Mouse (Mus musculus) inflammation-experienced regulatory T-cells (primary cell): ENCODE measurements around the gene Slc15a4. TPM values are rescaled to one million over a fixed set of nuclear protein-coding genes. Genes with fewer than 3 reads are reported as not detected.

Source experiments
- polyA plus RNA-seq, 2 experiments: library from polyadenylated mRNA; unstranded; fragments of 100-300 nt; shearing (Covaris generic); gene quantifications; one replicate each; pipeline ENCODE4 v1.2.1; 2017

Slc15a4 gene
- polyA plus RNA-seq = 10 to 100 TPM; 23.6 to 35.4 TPM

DNA sequence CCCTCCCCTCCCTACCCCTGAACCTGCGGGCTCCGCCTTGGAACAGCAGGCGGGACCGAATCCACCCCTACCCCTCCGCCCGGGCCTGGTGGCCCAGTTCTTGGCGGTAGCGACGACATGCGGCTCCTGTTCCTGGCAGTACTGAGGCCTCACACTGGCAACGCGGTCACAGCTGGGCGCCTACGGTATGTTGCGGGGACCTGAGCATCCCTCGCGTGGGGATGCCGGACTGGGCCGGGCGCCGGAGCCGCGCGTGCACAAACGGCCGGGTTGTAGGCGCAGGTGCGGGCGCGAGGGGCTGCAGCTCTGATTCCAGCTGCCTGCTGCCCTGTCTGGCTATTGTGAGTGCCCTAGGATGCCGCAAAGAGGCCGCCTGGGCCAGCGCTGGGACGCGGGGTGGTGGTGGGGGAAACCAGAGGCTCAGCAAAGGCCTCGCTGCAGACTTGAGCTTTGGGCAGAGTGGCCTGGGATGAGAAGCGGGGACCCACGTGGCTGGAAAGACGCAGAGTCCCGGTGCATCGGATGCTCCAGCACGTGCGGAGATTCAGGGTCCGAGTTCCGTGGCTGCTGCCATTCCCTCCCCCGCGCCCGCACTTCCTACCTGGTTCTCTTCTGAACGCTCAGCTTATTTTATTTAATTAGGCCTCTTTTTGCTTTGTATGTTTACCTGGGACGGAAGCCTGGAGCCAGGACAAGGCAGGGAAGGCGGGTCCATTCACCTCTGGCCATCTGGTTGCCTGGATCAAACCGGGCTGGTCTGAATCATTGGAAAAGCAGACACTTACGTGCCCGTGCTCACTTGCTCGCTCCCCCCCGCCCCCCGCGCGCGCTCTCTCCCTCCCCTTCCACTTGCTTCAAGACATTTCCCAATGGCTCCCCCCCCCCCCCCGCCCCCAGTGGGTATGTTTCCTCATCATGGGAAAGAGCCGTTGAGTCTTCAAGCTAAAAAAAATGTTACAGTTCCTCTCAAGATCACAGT, at the start of gene Slc15a4, which contains the start of gene Glt1d1:
Gene Slc15a4 (minus strand): TSS at position 731 of the 979 bp plus-strand sequence.
Gene Glt1d1 (plus strand): TSS at position 96 of the 979 bp plus-strand sequence.

Other genes starting within 250 kb of the Slc15a4 start
- gene Glt1d1, start 635 bp downstream of the Slc15a4 start, polyA plus RNA-seq = under 1 TPM; 0.12 to 0.34 TPM